Mouse (Mus musculus): Measurements from ENCODE around the gene Lama5.
A peak's percentile ranks its signal among the peaks of the same experiment; 100 is the strongest.
"Not testable (repeated sequence)": the region's sequence is repeated elsewhere in the genome, so short reads cannot be mapped to it uniquely, and the experiment has no call there.

The Lama5 gene

GRCm38 (mm10) chr2:180202805-180203204 lies 22.9 kb downstream of the Lama5 start:
- Histone ChIP-seq H3K36me3 (ENCODE audit: control insufficient read depth, insufficient read depth, low read length, poor library complexity, severe bottlenecking) (no peaks in the 10 kb centered on the region), H3K27me3 (ENCODE audit: control insufficient read depth, insufficient read depth, low read length, poor library complexity, severe bottlenecking) (no peaks in the 10 kb centered on the region)
- DNase-seq (ENCODE audit: low read depth, low spot score), result peak; percentile 38

GRCm38 (mm10) chr2:180202263-180202662 lies 23.4 kb downstream of the Lama5 start:
- no peaks in the 10 kb centered on the region for H3K27me3 ChIP-seq (ENCODE audit: control insufficient read depth, insufficient read depth, low read length, poor library complexity, severe bottlenecking)
- DNase-seq (ENCODE audit: low read depth, low spot score), result no peak
- H3K36me3 ChIP-seq (ENCODE audit: control insufficient read depth, insufficient read depth, low read length, poor library complexity, severe bottlenecking), result no peaks in the 10 kb centered on the region

- Histone ChIP-seq H3K36me3 (ENCODE audit: control insufficient read depth, insufficient read depth, low read length, poor library complexity, severe bottlenecking) (no peaks in the 10 kb centered on the region), H3K27me3 (ENCODE audit: control insufficient read depth, insufficient read depth, low read length, poor library complexity, severe bottlenecking) (no peaks in the 10 kb centered on the region)
- no peak for DNase-seq (ENCODE audit: low read depth, low spot score)
Measured at GRCm38 (mm10) chr2:180201303-180201702, 24.4 kb downstream of the Lama5 start.

GRCm38 (mm10) chr2:180200681-180201080 lies 25.0 kb downstream of the Lama5 start:
- no peaks in the 10 kb centered on the region for H3K27me3 ChIP-seq (ENCODE audit: control insufficient read depth, insufficient read depth, low read length, poor library complexity, severe bottlenecking)
- H3K36me3 ChIP-seq (ENCODE audit: control insufficient read depth, insufficient read depth, low read length, poor library complexity, severe bottlenecking), result no peaks in the 10 kb centered on the region
- no peak for DNase-seq (ENCODE audit: low read depth, low spot score)

GRCm38 (mm10) chr2:180198782-180199181 lies 26.9 kb downstream of the Lama5 start:
- no peak for DNase-seq (ENCODE audit: low read depth, low spot score)
- H3K36me3 ChIP-seq (ENCODE audit: control insufficient read depth, insufficient read depth, low read length, poor library complexity, severe bottlenecking), result no peaks in the 10 kb centered on the region
- H3K27me3 ChIP-seq (ENCODE audit: control insufficient read depth, insufficient read depth, low read length, poor library complexity, severe bottlenecking), result no peaks in the 10 kb centered on the region

- no peak for DNase-seq (ENCODE audit: low read depth, low spot score)
- Histone ChIP-seq H3K36me3 (ENCODE audit: control insufficient read depth, insufficient read depth, low read length, poor library complexity, severe bottlenecking) (no peaks in the 10 kb centered on the region), H3K27me3 (ENCODE audit: control insufficient read depth, insufficient read depth, low read length, poor library complexity, severe bottlenecking) (no peaks in the 10 kb centered on the region)
Measured at GRCm38 (mm10) chr2:180197323-180198037, 28.2 kb downstream of the Lama5 start.

GRCm38 (mm10) chr2:180196610-180197322 lies 28.9 kb downstream of the Lama5 start:
- H3K36me3 ChIP-seq (ENCODE audit: control insufficient read depth, insufficient read depth, low read length, poor library complexity, severe bottlenecking), result no peaks in the 10 kb centered on the region
- peak; percentile 20 for DNase-seq (ENCODE audit: low read depth, low spot score)
- no peaks in the 10 kb centered on the region for H3K27me3 ChIP-seq (ENCODE audit: control insufficient read depth, insufficient read depth, low read length, poor library complexity, severe bottlenecking)

GRCm38 (mm10) chr2:180187362-180187761 lies 38.3 kb downstream of the Lama5 start:
- no peaks in the 10 kb centered on the region for H3K36me3 ChIP-seq (ENCODE audit: control insufficient read depth, insufficient read depth, low read length, poor library complexity, severe bottlenecking)
- H3K27me3 ChIP-seq (ENCODE audit: control insufficient read depth, insufficient read depth, low read length, poor library complexity, severe bottlenecking), result no peaks in the 10 kb centered on the region
- no peak for DNase-seq (ENCODE audit: low read depth, low spot score)

GRCm38 (mm10) chr2:180185686-180186085 lies 40.0 kb downstream of the Lama5 start:
- Histone ChIP-seq H3K27me3 (ENCODE audit: control insufficient read depth, insufficient read depth, low read length, poor library complexity, severe bottlenecking) (no peaks in the 10 kb centered on the region), H3K36me3 (ENCODE audit: control insufficient read depth, insufficient read depth, low read length, poor library complexity, severe bottlenecking) (no peaks in the 10 kb centered on the region)
- DNase-seq (ENCODE audit: low read depth, low spot score), result no peak

- DNase-seq (ENCODE audit: low read depth, low spot score), result no peak
- no peaks in the 10 kb centered on the region for H3K36me3 ChIP-seq (ENCODE audit: control insufficient read depth, insufficient read depth, low read length, poor library complexity, severe bottlenecking)
- H3K27me3 ChIP-seq (ENCODE audit: control insufficient read depth, insufficient read depth, low read length, poor library complexity, severe bottlenecking), result no peaks in the 10 kb centered on the region
Measured at GRCm38 (mm10) chr2:180184752-180185109, 40.9 kb downstream of the Lama5 start.

GRCm38 (mm10) chr2:180184011-180184751 lies 41.5 kb downstream of the Lama5 start:
- Histone ChIP-seq H3K36me3 (ENCODE audit: control insufficient read depth, insufficient read depth, low read length, poor library complexity, severe bottlenecking) (no peaks in the 10 kb centered on the region), H3K27me3 (ENCODE audit: control insufficient read depth, insufficient read depth, low read length, poor library complexity, severe bottlenecking) (no peaks in the 10 kb centered on the region)
- no peak for DNase-seq (ENCODE audit: low read depth, low spot score)

GRCm38 (mm10) chr2:180181542-180181941 lies 44.1 kb downstream of the Lama5 start:
- no peaks in the 10 kb centered on the region for H3K27me3 ChIP-seq (ENCODE audit: control insufficient read depth, insufficient read depth, low read length, poor library complexity, severe bottlenecking)
- DNase-seq (ENCODE audit: low read depth, low spot score), result no peak
- no peaks in the 10 kb centered on the region; the same call in 1 of the 2 replicates for H3K36me3 ChIP-seq (ENCODE audit: control insufficient read depth, insufficient read depth, low read length, poor library complexity, severe bottlenecking)

- H3K36me3 ChIP-seq (ENCODE audit: control insufficient read depth, insufficient read depth, low read length, poor library complexity, severe bottlenecking), result peaks cover 1% of the 10 kb centered on the region
- no peak for DNase-seq (ENCODE audit: low read depth, low spot score)
- no peaks in the 10 kb centered on the region for H3K27me3 ChIP-seq (ENCODE audit: control insufficient read depth, insufficient read depth, low read length, poor library complexity, severe bottlenecking)
Measured at GRCm38 (mm10) chr2:180175725-180176124, 49.9 kb downstream of the Lama5 start.

- Histone ChIP-seq H3K36me3 (ENCODE audit: control insufficient read depth, insufficient read depth, low read length, poor library complexity, severe bottlenecking) (peaks cover 1% of the 10 kb centered on the region), H3K27me3 (ENCODE audit: control insufficient read depth, insufficient read depth, low read length, poor library complexity, severe bottlenecking) (no peaks in the 10 kb centered on the region)
- no peak for DNase-seq (ENCODE audit: low read depth, low spot score)
Measured at GRCm38 (mm10) chr2:180174121-180174520, 51.5 kb downstream of the Lama5 start.

- DNase-seq (ENCODE audit: low read depth, low spot score); H3K36me3 ChIP-seq (ENCODE audit: control insufficient read depth, insufficient read depth, low read length, poor library complexity, severe bottlenecking); H3K27me3 ChIP-seq (ENCODE audit: control insufficient read depth, insufficient read depth, low read length, poor library complexity, severe bottlenecking): not testable (repeated sequence)
Measured at GRCm38 (mm10) chr2:180173711-180174110, 51.9 kb downstream of the Lama5 start.

Measured in splenic B cell, adult 2 months (primary cell).